Mouse (Mus musculus): ENCODE measurements around the gene Nr0b1. TPM values are rescaled to one million over a fixed set of nuclear protein-coding genes. Genes with fewer than 3 reads are reported as not detected.

The Nr0b1 gene
- 18.3 TPM for polyA plus RNA-seq (2014; fragmentation: Illumina TruSeq; extraction: RNeasy Lipid Tissue Mini Kit (QIAGEN cat#74804))

GRCm38 (mm10) chrX:86191614-86192419 is at the start of gene Nr0b1:
Nr0b1 (plus strand) TSS chrX:86191764.

Other genes with a start within 250 kb of the Nr0b1 start
- not detected for gene Samt3, start 147.6 kb upstream of the Nr0b1 start, polyA plus RNA-seq (2014; fragmentation: Illumina TruSeq; extraction: RNeasy Lipid Tissue Mini Kit (QIAGEN cat#74804))
- gene Mageb4, start 113.3 kb downstream of the Nr0b1 start, polyA plus RNA-seq (2014; fragmentation: Illumina TruSeq; extraction: RNeasy Lipid Tissue Mini Kit (QIAGEN cat#74804)) = 0.54 TPM